Mouse (Mus musculus): ENCODE measurements around the gene Cfap299.

Cfap299 gene

DNA sequence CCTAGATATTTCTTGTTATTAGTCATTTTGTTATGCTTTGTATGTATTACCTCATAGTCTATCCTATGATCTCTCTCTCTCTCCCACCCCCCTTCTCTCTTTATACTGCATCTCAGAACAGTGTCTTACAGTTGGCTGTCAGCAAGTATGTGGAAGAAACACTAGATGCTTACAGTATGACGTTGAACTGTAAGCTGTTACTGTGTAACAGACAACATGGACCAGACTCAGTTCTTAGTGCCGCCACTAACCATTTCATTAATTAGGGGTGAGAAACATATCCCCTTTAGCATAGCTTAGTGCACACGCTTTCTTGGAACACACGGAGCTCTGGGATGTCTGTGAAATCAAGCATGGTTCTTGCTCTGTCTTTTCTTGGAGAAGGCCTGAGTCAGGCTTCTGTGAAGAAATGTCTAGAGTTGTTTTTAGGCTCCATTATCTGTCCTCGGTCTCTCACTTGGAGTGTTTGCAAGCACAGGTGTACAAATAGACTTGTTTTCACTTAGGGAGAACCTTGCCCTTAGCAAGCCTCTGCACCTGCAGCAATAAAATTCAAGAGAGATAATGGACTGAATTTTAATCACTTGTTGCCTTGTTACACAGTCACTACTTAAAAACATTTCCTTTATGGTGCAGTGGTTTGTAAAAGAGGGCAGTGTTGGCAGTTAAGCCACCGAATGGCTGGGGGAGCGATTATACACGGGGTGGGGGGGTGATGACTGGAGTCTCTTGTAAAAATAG lies 47.1 kb downstream of the Cfap299 start:
- in situ Hi-C loops (cut with MboI, MseI), result no loop called here

DNA sequence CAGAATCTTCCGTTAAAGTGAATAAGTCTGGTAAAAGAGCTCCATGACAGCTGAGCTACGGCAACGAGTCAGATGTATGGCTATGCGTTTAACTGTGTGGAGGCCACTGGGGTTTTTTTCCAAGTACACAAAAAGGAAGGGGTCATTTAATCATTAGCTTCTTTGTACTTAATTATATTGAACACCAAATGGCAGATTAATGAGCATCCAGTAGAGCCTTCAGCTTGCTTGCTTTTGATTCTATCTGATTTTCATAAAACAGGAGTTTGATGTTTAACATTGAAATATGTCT lies 47.6 kb downstream of the Cfap299 start:
- in situ Hi-C loops (cut with MboI, MseI), result no loop called here

DNA sequence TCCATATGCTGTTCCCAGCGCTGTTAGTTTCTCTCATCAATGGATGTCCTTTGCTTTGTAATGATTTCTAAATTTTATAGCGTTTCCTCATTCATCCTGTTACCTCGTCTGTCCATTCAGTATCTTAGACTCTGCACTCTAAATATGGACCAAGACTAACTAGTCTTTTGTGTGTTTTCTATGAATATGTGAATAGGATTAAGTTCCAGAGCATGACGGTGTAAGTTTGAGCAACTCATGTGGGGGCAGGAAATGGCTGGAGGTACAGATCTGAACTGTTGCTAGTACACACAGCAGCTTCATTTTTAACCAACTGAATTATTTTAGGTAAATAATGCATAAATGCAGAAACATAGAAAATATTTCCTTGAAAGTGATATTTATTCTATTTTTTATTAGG lies 51.3 kb downstream of the Cfap299 start:
- in situ Hi-C loops (cut with MboI, MseI), result no loop called here

DNA sequence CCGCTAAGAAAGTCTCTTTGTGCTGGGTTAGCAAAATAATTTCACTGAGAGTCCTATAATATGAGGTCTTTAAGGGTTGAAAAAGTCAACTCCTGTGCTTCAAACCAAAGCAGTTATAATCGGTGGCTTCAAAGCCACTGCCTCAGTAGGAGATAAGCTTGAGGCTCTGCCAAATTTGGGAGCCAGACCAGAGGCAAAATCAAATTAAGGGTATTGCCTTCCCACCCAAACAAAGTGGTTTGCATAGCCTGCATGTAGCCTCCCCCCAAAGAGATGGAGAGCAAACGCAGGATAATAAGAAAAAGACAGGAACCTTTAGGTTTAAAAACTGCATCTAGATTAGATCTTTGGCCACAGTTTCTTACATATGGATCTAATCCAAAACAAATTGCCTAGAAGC lies 58.0 kb downstream of the Cfap299 start:
- in situ Hi-C loops (cut with MboI, MseI), result no loop called here

DNA sequence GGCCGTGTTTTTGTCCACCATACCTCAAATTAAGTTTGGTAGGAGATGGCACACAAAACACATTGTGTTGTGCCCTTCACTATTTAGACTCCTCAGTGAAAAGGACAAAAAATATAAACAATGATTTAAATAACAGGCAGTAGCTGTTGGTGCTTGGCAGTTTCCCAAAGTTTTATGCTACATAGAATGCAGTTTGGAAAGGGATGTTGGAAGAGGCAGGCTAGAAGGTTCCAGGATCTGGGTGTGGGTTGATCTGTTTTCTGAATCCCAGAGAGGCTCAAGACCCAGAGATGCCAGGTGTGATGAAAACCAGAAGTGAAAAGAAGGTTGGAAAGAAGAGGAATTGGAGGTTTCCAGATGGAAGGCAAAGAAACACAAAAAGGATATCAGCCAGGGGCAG lies 73.1 kb downstream of the Cfap299 start:
- in situ Hi-C loops (cut with MboI, MseI), result no loop called here

DNA sequence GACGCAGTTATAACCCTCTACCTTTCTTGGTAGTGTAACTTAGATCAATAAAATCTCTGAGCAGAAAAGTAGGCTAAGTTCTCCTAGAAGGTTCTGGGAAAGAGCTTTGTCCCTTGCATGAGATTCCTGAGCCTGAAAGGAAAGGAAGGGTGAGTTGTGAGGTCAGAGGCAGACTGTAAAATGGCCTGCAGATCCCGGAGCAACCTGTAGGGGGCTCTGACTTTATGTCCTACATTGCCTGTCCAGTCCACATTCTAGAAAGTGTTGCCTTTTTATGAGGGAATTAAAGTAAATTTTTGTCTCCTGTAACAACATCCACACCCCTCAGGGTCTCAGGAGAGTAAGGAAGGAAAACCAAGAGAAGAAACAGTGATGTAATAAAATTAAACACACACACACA lies 81.0 kb downstream of the Cfap299 start:
- in situ Hi-C loops (cut with MboI, MseI), result no loop called here

DNA sequence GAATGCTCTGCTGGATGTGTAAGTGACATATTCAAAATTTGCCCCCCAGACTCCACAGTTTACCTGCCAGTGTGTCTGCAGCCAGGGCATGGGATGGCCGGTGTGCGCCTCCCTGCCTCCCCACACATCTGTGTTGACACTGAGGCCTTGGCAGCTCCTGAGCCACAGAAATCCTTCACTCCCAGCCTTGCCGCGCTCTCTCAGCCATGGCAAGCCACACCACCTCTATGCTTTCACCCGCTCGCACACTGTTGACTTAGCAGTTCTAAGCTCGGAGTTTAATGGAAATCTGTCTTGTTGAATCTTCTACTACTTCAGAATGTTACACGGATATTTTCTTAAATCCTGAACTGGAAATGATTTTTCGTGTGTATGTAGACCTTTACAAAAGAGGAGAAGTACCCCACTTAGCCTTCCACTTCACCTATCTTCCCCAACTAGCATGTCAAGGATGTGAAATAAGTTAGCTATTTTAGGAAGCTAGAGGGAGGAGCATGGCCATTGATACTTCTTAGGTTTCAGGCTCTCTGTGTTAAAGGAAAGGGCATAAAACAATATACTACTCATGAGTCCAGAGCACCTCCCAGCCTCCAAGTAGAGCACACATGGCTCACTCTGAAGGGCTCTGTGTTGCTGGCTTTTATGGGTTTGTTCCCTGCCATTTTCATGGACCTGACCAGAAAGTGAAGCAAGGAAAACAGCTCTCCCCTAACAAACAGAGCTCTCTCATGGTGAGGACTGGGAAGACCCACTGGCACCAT lies 87.5 kb downstream of the Cfap299 start:
- in situ Hi-C loops (cut with MboI, MseI), result no loop called here

DNA sequence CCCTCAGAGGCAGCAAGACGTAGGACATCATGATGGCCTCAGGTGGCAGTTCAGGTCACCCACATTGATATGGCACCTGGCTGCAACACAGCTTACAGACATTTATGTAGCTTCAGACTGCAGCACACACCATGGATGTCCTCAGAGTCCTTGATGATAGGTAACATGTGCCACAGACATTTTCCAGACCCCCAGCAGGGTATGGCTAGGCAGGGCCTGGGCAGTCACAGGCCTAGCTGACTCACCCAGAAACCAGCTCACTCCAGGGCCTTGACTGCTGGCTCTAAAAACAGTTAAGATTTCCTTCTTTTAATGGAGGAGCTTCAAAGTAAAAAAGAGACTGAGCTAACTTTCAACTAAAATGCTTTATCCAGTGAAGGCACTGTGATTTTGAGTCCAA lies 95.9 kb downstream of the Cfap299 start:
- in situ Hi-C loops (cut with MboI, MseI), result no loop called here

DNA sequence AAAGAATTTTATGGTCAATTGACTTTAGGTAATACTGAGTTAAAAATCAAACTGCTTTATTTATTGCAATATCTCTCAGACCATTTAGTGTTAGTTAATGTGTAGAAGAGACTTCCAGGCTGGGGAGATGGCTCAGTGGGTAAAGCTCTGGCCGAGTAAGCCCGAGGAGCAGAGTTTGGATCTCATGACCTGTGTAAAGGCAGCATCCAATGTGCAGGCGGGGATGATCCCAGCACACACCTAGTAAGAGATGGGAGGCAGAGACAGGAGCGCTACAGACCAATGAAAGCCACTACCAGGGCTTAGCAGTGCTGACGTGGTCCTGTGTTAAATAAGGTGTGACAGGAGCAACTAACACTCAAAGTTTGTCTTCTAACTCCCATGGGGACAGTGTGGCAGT lies 97.0 kb downstream of the Cfap299 start:
- in situ Hi-C loops (cut with MboI, MseI), result no loop called here

DNA sequence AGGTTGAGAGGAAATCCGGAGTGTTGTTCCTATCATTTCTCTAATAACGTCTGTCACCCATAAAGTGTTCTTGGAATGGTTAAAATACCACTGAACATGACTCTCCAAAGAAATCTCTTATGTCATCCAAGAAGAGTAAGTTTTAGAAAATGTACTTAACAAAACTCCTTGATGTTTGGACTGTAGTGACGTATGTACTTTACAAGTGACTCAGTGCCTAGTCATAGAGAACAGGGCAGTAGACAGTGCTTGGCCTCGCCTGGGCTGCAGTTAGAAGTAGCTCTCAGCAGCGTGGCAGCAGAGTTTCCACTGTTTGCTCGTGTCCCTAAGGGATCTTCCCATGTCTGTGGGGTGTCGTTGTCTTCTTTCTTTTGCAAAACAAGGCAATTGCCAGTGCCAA lies 101.0 kb downstream of the Cfap299 start:
- in situ Hi-C loops (cut with MboI, MseI), result no loop called here

DNA sequence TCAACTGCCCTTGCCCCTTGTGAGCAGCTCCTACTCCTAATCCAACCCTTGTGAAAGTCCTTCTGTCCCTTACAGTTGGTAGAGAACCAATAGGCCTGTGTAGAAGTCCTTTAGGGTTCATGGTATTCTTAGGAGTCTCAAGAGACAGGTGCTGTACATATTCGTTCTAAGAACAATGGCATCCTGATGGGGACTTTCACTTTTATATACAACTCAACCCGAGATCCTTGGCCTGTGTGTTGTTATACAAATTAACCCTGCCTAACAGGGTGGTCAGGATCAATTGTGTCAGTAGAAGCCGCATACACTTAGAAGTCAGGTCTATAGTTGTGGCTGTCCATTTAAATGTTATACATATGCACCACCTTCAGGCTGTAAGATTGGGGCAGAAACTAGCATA lies 109.6 kb downstream of the Cfap299 start:
- in situ Hi-C loops (cut with MboI, MseI), result no loop called here

DNA sequence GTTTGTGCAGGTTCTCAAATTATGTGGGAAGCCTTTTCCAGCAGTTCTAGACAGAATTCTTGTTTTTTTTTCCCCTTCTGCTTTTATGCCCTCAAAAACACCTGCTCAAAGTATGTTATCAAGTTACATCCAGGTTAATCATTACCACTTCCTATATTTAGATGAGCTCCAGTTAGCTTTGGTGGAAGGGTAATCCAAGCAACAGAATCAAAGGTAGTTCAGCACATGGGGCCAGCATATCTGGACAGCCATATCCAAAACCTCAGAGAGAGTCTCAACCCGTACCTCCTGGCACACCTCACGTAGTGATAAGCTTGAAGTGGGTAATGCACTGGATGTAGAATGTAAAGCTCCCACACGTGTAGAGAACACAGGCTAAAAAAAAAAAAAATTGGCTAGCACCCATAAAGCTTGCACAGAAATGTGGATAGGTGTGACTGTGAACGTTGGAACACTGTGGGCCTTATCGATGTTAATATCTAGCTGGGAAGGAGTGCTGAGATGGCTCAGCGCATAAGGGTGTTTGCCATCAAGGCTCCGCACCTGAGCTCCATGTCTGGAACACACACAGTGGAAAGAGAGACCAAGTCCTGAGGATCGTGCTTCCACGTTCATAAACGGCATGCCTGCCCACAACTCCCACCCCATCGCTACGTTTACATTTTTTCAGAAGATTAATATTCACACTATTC lies 117.8 kb downstream of the Cfap299 start:
- in situ Hi-C loops (cut with MboI, MseI), result no loop called here

DNA sequence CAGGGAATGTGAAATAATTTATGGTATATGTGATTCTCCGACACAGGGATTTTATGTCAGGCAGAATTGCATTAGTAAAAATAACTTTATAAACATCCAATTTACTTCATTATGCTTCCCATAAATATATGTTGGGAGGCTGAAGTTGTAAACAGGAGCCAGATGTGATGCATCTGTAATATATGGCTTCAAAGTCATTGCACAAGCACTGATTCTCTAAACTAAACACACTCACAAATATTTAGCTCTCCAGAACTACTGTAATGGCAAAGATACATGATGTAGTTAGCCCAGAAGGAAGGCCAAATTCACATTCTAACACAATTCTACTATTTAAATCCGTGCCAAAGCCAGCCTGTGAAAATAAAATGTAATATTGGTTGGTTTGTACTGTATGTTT lies 120.8 kb downstream of the Cfap299 start:
- in situ Hi-C loops (cut with MboI, MseI), result no loop called here

DNA sequence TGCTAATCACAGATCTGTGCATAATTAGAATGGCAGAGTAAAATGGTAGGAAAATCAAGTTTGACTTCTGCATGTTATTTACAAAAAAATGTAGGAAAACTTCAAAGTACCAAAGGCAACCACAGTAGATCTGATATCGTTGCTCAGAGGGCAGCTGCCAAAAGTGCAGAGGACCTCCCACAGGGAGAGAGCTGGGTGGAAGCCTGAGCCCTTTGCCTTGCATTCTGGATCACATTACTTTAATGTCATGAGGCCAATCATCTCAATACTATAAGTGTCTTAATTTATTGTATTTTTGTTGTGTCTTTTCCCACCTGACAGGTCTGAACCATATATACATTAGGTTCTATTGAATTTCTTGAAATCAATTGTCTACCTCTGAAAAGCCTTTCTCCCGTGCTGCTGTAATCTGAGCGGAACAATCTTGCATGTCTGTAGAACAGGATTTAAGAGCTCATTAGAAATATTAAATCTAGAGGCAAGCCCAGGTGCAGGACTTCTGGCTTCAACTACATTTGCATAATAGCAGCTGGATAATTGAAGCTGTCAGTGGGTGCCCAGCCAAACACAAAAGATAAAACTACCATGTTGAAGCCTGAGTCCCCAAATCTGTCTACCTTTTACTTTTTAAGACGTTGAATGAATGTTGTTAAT lies 137.9 kb downstream of the Cfap299 start:
- in situ Hi-C loops (cut with MboI, MseI), result no loop called here

DNA sequence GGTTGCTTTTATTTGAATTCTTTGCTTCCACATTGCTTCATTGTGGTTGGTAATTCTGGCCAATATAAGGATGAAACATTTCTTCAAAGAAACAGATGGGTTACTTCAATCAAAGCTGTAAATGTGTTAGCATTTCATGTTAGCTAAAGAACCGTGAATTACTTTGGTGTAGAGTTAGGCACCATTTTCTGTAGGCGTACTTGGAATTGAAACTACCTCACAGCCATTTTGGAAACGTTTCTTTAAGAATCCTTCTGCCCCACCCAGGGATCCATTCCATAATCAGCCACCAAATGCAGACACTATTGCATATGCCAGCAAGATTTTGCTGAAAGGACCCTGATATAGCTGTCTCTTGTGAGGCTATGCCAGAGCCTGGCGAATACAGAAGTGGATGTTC lies 140.9 kb downstream of the Cfap299 start:
- in situ Hi-C loops (cut with MboI, MseI), result no loop called here

DNA sequence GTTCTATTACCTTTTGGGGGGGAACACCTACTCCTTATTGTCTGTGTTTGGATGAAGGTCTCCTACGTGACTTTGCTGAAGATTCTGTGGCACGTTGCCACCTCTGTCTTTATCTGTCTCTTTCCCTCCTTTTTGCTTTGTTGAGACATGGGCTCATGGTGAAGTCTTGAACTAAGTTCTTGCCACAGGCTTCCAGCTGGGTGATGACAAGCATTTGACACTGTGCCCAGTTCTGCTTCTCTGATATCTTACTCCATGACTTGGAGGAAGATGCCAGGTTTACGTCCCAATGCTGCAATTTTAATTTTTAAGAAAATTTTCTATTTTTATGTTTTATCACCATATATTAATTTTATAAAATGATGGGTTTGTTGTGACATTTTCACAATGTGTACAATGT lies 147.4 kb downstream of the Cfap299 start:
- in situ Hi-C loops (cut with MboI, MseI), result no loop called here

DNA sequence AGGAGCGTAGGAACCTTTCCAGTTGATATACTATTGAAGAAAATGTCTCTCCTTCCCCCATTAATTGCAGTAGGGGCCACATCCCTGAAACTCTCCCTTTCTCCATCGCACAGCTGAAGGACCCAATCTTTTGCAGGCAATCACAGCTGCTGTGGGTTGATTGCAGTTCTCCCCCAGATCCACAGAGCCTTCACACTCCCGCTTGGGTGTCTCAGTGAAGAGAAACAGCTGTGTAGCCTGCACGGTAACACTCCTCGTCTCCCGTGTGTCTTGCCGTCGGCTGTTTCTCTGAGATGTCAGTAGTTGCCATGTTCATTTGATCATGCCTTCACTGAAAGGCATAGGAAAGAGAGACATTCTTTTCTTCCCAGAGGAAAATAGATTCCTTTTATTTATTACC lies 148.2 kb downstream of the Cfap299 start:
- in situ Hi-C loops (cut with MboI, MseI), result no loop called here

DNA sequence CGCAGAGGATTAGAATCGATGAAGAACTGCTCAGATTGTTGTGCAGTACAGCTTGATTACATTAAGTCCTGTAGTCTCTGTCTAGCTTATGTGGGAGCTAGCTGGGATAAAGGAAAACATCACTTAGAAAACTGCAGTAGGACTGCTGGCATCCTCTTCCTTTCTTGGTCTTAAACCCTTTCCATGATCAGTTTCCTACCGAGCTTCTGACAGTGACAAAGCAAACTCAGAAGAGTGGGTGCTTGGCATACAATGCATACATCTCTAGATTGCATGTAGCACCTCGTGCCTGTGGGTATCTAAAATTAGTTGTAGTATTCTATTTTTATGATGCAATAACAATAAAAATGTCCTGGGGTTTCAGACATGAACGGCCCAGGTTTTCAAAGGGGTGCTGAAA lies 154.4 kb downstream of the Cfap299 start:
- in situ Hi-C loops (cut with MboI, MseI), result loop anchor here in 1 of 2 experiments (10.0 kb wide), 1 partner anchor 1839 kb away; no protein-coding TSS in a partner anchor

DNA sequence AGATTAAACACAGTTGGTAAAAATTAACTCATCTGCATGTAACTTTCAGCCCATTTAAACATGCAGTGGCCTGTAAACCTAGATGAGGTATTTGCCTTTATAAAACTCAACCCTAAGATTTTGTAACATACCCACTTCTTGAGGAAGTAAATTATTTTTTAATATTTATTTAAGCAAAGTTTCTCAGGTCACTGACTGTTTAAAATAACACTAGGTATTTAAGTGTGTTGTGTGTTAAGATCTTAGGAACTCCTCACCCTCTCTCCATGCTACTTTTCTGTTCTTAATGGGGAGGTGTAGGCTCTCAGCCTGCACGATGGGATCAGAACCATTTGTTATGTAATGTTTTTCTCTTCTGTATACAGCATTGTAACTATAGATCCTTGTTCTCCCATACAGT lies 156.1 kb downstream of the Cfap299 start:
- in situ Hi-C loops (cut with MboI, MseI), result loop anchor here in 1 of 2 experiments (10.0 kb wide), 1 partner anchor 1840 kb away; no protein-coding TSS in a partner anchor

DNA sequence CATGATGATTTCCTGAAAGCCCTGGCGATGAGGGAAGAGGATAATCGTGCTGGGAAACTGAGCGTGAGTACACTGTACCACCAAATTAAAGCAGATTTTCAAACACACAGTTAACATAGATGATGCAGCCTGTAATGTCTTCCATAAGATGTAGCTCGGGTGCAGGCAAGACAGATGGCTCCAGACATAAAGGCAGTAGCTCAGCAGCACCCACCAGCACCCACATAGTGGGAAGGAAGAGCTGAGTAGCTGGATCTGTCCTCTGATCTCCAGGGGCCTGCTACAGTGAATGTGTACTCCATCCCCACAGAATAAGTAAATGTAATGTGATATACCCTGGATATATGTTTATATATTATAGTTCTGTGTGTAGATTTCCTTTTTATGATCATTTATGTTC lies 169.2 kb downstream of the Cfap299 start:
- in situ Hi-C loops (cut with MboI, MseI), result no loop called here

DNA sequence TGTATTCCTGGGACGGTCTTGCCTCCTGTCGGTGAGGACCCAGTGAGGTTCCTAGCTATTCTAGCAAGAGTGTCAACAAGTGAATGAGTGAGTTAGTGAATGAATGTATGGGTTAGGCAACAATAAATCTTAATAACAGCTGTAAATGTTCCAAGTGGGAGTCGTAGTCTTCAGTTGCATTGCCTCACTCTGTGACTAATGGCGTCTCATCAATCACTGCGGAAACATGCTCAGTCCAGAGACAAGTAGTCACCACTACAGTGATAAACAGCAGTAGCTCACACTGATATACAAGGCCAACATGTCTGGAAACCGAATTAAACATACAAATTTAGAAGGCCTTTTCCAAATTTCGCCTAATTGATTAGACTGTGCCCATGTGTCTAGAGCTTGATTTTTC lies 187.1 kb downstream of the Cfap299 start:
- in situ Hi-C loops (cut with MboI, MseI), result no loop called here

DNA sequence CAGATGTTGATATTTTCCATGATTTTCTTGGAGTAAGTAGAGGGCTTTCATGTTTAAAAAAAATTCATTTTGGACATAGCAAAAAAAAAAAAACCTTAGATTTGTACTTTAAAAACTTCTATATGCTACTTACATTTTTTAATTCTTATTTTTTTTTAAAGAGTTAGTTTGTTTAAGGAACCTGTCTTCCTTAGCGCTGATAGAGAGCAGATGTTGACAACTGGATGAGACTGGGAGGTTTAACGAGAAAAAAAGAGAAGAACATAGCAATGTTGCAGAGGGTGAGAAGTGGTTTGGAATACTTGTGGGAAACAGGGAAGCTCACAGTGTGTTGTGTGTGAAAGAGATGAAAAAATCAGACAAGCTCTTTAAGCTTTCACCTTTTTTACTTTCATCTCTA lies 191.0 kb downstream of the Cfap299 start:
- in situ Hi-C loops (cut with MboI, MseI), result no loop called here
